Mouse (Mus musculus): ENCODE data around the gene Wdr35.
"Not testable (repeated sequence)": the region's sequence is repeated elsewhere in the genome, so short reads cannot be mapped to it uniquely, and the experiment has no call there.

Gene Wdr35

GRCm38 (mm10) chr12:8973820-8974465 lies at the start of gene Wdr35:
TSS of gene Wdr35 (plus strand) at chr12:8973892.
- Histone ChIP-seq H3K36me3 (ENCODE audit: control insufficient read depth, insufficient read depth, low read length, poor library complexity, severe bottlenecking) (no peaks in the 10 kb centered on the region), H3K27me3 (ENCODE audit: control insufficient read depth, insufficient read depth, low read length, poor library complexity, severe bottlenecking) (no peaks in the 10 kb centered on the region)
- DNase-seq (ENCODE audit: low read depth, low spot score), result peak; percentile 93

- H3K27me3 ChIP-seq (ENCODE audit: control insufficient read depth, insufficient read depth, low read length, poor library complexity, severe bottlenecking), result no peaks in the 10 kb centered on the region
- DNase-seq (ENCODE audit: low read depth, low spot score), result peak; percentile 66
- 0 out of 2 replicates have a peak, but pooled peaks cover 1% of the 10 kb centered on the region for H3K36me3 ChIP-seq (ENCODE audit: control insufficient read depth, insufficient read depth, low read length, poor library complexity, severe bottlenecking)
These were observed 46.0 kb upstream of the Wdr35 start for GRCm38 (mm10) chr12:8927652-8928051.

- Histone ChIP-seq H3K27me3 (ENCODE audit: control insufficient read depth, insufficient read depth, low read length, poor library complexity, severe bottlenecking) (no peaks in the 10 kb centered on the region), H3K36me3 (ENCODE audit: control insufficient read depth, insufficient read depth, low read length, poor library complexity, severe bottlenecking) (0 out of 2 replicates have a peak, but pooled peaks cover 1% of the 10 kb centered on the region)
- DNase-seq (ENCODE audit: low read depth, low spot score), result no peak
These were observed 44.9 kb upstream of the Wdr35 start for GRCm38 (mm10) chr12:8928766-8929165.

GRCm38 (mm10) chr12:8931083-8931482 lies 42.6 kb upstream of the Wdr35 start:
- no peak for DNase-seq (ENCODE audit: low read depth, low spot score)
- peaks cover 6% of the 10 kb centered on the region for H3K36me3 ChIP-seq (ENCODE audit: control insufficient read depth, insufficient read depth, low read length, poor library complexity, severe bottlenecking)
- H3K27me3 ChIP-seq (ENCODE audit: control insufficient read depth, insufficient read depth, low read length, poor library complexity, severe bottlenecking), result no peaks in the 10 kb centered on the region

GRCm38 (mm10) chr12:8935349-8935748 lies 38.3 kb upstream of the Wdr35 start:
- no peak for DNase-seq (ENCODE audit: low read depth, low spot score)
- Histone ChIP-seq H3K36me3 (ENCODE audit: control insufficient read depth, insufficient read depth, low read length, poor library complexity, severe bottlenecking) (peaks cover 22% of the 10 kb centered on the region), H3K27me3 (ENCODE audit: control insufficient read depth, insufficient read depth, low read length, poor library complexity, severe bottlenecking) (no peaks in the 10 kb centered on the region)

GRCm38 (mm10) chr12:8936210-8936609 lies 37.5 kb upstream of the Wdr35 start:
- not testable (repeated sequence) for H3K27me3 ChIP-seq (ENCODE audit: control insufficient read depth, insufficient read depth, low read length, poor library complexity, severe bottlenecking)
- peak; percentile 51 for DNase-seq (ENCODE audit: low read depth, low spot score)
- peaks cover 22% of the 10 kb centered on the region for H3K36me3 ChIP-seq (ENCODE audit: control insufficient read depth, insufficient read depth, low read length, poor library complexity, severe bottlenecking)

GRCm38 (mm10) chr12:8939490-8939889 lies 34.2 kb upstream of the Wdr35 start:
- no peak for DNase-seq (ENCODE audit: low read depth, low spot score)
- Histone ChIP-seq H3K36me3 (ENCODE audit: control insufficient read depth, insufficient read depth, low read length, poor library complexity, severe bottlenecking) (peaks cover 21% of the 10 kb centered on the region), H3K27me3 (ENCODE audit: control insufficient read depth, insufficient read depth, low read length, poor library complexity, severe bottlenecking) (no peaks in the 10 kb centered on the region)

- peaks cover 18% of the 10 kb centered on the region for H3K36me3 ChIP-seq (ENCODE audit: control insufficient read depth, insufficient read depth, low read length, poor library complexity, severe bottlenecking)
- no peak for DNase-seq (ENCODE audit: low read depth, low spot score)
- H3K27me3 ChIP-seq (ENCODE audit: control insufficient read depth, insufficient read depth, low read length, poor library complexity, severe bottlenecking), result no peaks in the 10 kb centered on the region
These were observed 33.4 kb upstream of the Wdr35 start for GRCm38 (mm10) chr12:8940011-8941005.

GRCm38 (mm10) chr12:8941131-8941615 lies 32.5 kb upstream of the Wdr35 start:
- DNase-seq (ENCODE audit: low read depth, low spot score), result no peak
- H3K36me3 ChIP-seq (ENCODE audit: control insufficient read depth, insufficient read depth, low read length, poor library complexity, severe bottlenecking), result peaks cover 16% of the 10 kb centered on the region

GRCm38 (mm10) chr12:8941699-8942392 lies 31.8 kb upstream of the Wdr35 start:
- Histone ChIP-seq H3K27me3 (ENCODE audit: control insufficient read depth, insufficient read depth, low read length, poor library complexity, severe bottlenecking) (no peaks in the 10 kb centered on the region), H3K36me3 (ENCODE audit: control insufficient read depth, insufficient read depth, low read length, poor library complexity, severe bottlenecking) (peaks cover 10% of the 10 kb centered on the region)
- peak; percentile 60 for DNase-seq (ENCODE audit: low read depth, low spot score)

More at GRCm38 (mm10) chr12:8941131-8941615, 32.5 kb upstream of the Wdr35 start:
- no peaks in the 10 kb centered on the region for H3K27me3 ChIP-seq (ENCODE audit: control insufficient read depth, insufficient read depth, low read length, poor library complexity, severe bottlenecking)

- DNase-seq (ENCODE audit: low read depth, low spot score), result no peak
- no peaks in the 10 kb centered on the region for H3K27me3 ChIP-seq (ENCODE audit: control insufficient read depth, insufficient read depth, low read length, poor library complexity, severe bottlenecking)
- no peaks in the 10 kb centered on the region for H3K36me3 ChIP-seq (ENCODE audit: control insufficient read depth, insufficient read depth, low read length, poor library complexity, severe bottlenecking)
These were observed 26.5 kb upstream of the Wdr35 start for GRCm38 (mm10) chr12:8947163-8947562.

- H3K36me3 ChIP-seq (ENCODE audit: control insufficient read depth, insufficient read depth, low read length, poor library complexity, severe bottlenecking), result no peaks in the 10 kb centered on the region
- no peaks in the 10 kb centered on the region for H3K27me3 ChIP-seq (ENCODE audit: control insufficient read depth, insufficient read depth, low read length, poor library complexity, severe bottlenecking)
- peak; percentile 52 for DNase-seq (ENCODE audit: low read depth, low spot score)
These were observed 25.8 kb upstream of the Wdr35 start, which contains the start of gene Matn3 for GRCm38 (mm10) chr12:8947714-8948464. TSS of gene Matn3 (plus strand) at chr12:8947929.

- no peak for DNase-seq (ENCODE audit: low read depth, low spot score)
- Histone ChIP-seq H3K27me3 (ENCODE audit: control insufficient read depth, insufficient read depth, low read length, poor library complexity, severe bottlenecking) (no peaks in the 10 kb centered on the region), H3K36me3 (ENCODE audit: control insufficient read depth, insufficient read depth, low read length, poor library complexity, severe bottlenecking) (no peaks in the 10 kb centered on the region)
These were observed 20.6 kb upstream of the Wdr35 start for GRCm38 (mm10) chr12:8953136-8953535.

GRCm38 (mm10) chr12:8954161-8954561 lies 19.5 kb upstream of the Wdr35 start:
- DNase-seq (ENCODE audit: low read depth, low spot score), result no peak
- Histone ChIP-seq H3K27me3 (ENCODE audit: control insufficient read depth, insufficient read depth, low read length, poor library complexity, severe bottlenecking) (no peaks in the 10 kb centered on the region), H3K36me3 (ENCODE audit: control insufficient read depth, insufficient read depth, low read length, poor library complexity, severe bottlenecking) (no peaks in the 10 kb centered on the region)
